Mouse (Mus musculus) stomach, embryonic 15.5 days (tissue): ENCODE measurements around the gene Per2. TPM values are rescaled to one million over a fixed set of nuclear protein-coding genes. Genes with fewer than 3 reads are reported as not detected.

Experiments
- ATAC-seq: fragments of 200-750 bp; cut with Nextera tagmentation; 2 replicates; pipeline ENCODE4 v1.8.0; 2017; ENCODE audit warnings: low read depth, moderate number of reproducible peaks, moderate TSS enrichment; ENCODE audit not compliant: insufficient read depth, low FRiP score
- H3K27ac ChIP-seq: fragments of 300-500 bp; sonication (generic); 2 replicates; pipeline ENCODE4 v1.5.1; 2015; ENCODE audit warnings: mild to moderate bottlenecking, inconsistent platforms
- H3K27me3 ChIP-seq: fragments of 300-500 bp; sonication (generic); replicated peaks from 2 replicates; pipeline ENCODE4 v1.6.1; 2015; ENCODE audit warnings: inconsistent platforms
- H3K36me3 ChIP-seq: fragments of 300-500 bp; sonication (generic); 2 replicates; pipeline ENCODE4 v1.6.1; 2015; ENCODE audit warnings: inconsistent platforms
- H3K4me1 ChIP-seq: fragments of 300-500 bp; sonication (generic); 2 replicates; pipeline ENCODE4 v1.6.1; 2015; ENCODE audit warnings: inconsistent platforms
- H3K4me2 ChIP-seq: fragments of 300-500 bp; sonication (generic); 2 replicates; pipeline ENCODE4 v1.6.1; 2015; ENCODE audit warnings: mild to moderate bottlenecking, inconsistent platforms
- H3K4me3 ChIP-seq: fragments of 300-500 bp; sonication (generic); replicated peaks from 2 replicates; pipeline ENCODE4 v1.5.1; 2015; ENCODE audit warnings: inconsistent platforms
- H3K9ac ChIP-seq: fragments of 300-500 bp; sonication (generic); 2 replicates; pipeline ENCODE4 v1.6.1; 2015; ENCODE audit warnings: inconsistent platforms
- H3K9me3 ChIP-seq: fragments of 300-500 bp; sonication (generic); 2 replicates; pipeline ENCODE4 v1.6.1; 2016; ENCODE audit warnings: inconsistent platforms
- WGBS: fragments of 180-500 bp; shearing (Covaris S2); methylation state at CpG from one replicate; pipeline ENCODE4 v1.1.7; 2015; 5-methylcytosine and 5-hydroxymethylcytosine counted together
- polyA plus RNA-seq: library from polyadenylated mRNA; unstranded; fragments of >200 nt; fragmentation: Nextera tagmentation; extraction: Ambion mirVana; gene quantifications from 2 replicates; pipeline ENCODE4 v1.2.1, GENCODE M21; 2015

Per2 gene
- polyA plus RNA-seq: 5.4 and 6.5 TPM in 2 replicates

DNA sequence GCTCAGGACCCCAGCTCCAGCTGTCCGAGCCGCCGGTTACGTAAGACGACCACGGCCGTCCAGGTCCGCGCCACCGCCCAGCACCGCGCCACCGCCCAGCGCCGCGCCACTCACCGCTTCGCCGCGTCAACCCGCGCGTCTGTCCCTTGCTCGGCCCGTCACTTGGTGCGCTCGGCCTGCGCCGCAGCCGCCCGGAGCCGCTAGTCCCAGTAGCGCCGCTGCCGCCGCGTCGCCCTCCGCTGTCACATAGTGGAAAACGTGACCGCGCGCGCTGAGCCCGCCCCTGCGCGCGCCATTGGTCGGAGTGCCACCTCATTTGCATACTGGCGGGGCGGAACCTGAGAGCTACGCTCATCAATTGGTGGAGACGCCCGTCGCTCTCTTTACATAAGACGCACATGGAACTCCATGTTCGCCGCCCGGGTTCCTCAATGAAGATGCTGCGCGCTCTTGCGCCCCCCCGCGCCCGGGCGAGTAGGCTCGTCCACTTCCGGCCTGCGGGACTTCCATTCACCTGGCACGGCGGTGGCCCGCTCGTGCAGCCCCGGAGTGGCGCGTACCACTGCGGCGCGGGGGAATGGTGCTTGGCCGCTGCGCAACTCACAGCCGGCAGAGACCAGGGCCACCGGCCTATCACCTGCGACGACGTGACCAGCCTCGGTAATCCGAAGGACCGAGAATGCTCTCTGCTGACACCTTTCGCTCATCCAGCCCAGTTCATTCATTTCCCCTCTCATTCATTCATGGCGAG is at the start of gene Per2:
Gene Per2, minus strand, starts transcription at position 266 of the 751 bp plus-strand sequence.
- Histone ChIP-seq H3K27ac (peak within 1 kb of the TSS; percentile 96), H3K4me3 (peak within 1 kb of the TSS; percentile 63), H3K9me3 (no peaks in the 10 kb centered on the region), H3K4me1 (peaks cover 56% of the 10 kb centered on the region), H3K9ac (peak within 1 kb of the TSS; percentile 14; the same call in 1 of the 2 replicates), H3K4me2 (peak within 1 kb of the TSS; percentile 67), H3K36me3 (no peaks in the 10 kb centered on the region), H3K27me3 (no peaks in the 10 kb centered on the region)
- peak; percentile 91 for ATAC-seq
- under 1% methylated on average over 90 of the region's 91 CpGs for WGBS

DNA sequence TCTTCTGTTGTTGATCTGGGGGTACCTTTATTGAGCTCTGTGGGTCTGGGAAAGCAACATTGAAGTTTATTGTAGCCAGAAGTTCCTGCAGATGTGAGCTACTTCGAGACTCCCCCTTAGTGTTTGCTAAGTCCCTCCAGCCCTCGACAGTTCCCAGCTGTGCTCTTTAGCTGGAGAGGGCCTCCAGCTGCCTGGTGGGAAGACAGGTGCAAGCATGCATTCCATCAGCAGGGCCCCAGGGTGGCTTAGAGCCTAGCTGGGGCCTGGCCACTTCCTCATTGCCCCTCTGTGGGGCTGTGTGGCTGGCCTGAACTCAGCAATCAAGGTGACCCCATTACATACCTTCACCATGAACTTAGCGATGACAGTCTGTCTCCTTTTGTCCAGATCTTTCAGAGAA is 45.5 kb upstream of the Per2 start:
- no peak for ATAC-seq
- no peak overlapping the region for H3K9ac ChIP-seq
- H3K36me3 ChIP-seq: peaks cover 6% of the 10 kb centered on the region
- no peak overlapping the region for H3K4me2 ChIP-seq
- no peak overlapping the region for H3K4me3 ChIP-seq
- H3K4me1 ChIP-seq: no peaks in the 10 kb centered on the region
- H3K9me3 ChIP-seq: no peaks in the 10 kb centered on the region
- H3K27ac ChIP-seq: no peak overlapping the region
- 41% methylated on average over 3 of the region's 3 CpGs for WGBS
- no peaks in the 10 kb centered on the region for H3K27me3 ChIP-seq

DNA sequence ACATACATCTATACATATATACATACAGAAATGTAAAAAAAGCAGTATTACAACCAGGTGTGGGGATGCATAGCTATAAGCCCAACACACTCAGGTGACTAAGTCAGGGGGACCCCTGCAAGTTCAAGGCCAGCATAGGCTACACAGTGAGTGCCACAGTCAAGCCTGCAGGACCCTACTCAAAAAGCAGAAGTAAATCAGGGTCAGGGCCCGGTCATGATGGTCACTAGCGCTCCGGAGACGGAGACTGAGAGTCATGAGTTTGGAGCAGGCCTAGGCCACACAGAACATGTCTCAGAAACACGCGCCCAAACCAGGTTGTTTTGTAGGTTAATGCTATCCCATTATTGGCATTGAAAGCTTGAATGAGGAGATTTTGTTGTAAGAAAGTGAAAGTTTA is 39.5 kb upstream of the Per2 start:
- peaks cover 14% of the 10 kb centered on the region for H3K4me1 ChIP-seq
- no peak overlapping the region for H3K9ac ChIP-seq
- no peak overlapping the region for H3K27ac ChIP-seq
- H3K4me2 ChIP-seq: no peak overlapping the region
- H3K9me3 ChIP-seq: no peaks in the 10 kb centered on the region
- no peak for ATAC-seq
- no peaks in the 10 kb centered on the region for H3K27me3 ChIP-seq
- no peak overlapping the region for H3K4me3 ChIP-seq
- 92% methylated on average over 6 of the region's 6 CpGs for WGBS
- peaks cover 3% of the 10 kb centered on the region for H3K36me3 ChIP-seq

DNA sequence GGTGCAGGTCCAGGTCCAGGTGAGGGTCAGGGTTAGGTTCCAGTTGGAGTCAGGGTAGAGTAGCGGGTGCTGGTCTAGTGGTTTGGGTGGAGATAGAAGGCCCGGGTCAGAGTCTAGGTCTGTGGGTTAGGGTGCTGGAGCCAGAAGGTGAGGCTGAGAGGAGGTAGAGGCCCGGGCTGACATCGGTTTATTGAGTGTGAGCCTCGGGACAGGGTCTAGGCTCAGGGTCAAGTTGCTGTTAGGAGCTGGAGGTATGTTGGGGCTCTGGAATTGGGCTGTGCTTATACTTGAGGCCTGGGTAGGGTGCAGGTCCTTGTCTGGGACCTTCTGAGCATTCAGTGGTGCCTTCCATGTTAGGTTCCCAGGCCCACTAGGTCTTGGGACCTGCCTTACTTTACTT is 36.2 kb upstream of the Per2 start:
- Histone ChIP-seq H3K4me2 (peak overlapping the region; percentile 77), H3K9me3 (no peaks in the 10 kb centered on the region), H3K4me1 (peaks cover 16% of the 10 kb centered on the region), H3K4me3 (peak overlapping the region; percentile 81), H3K27me3 (no peaks in the 10 kb centered on the region), H3K9ac (peak overlapping the region; percentile 50; the same call in 1 of the 2 replicates), H3K27ac (no peak overlapping the region), H3K36me3 (no peaks in the 10 kb centered on the region)
- WGBS: 41% methylated on average over 5 of the region's 5 CpGs
- no peak for ATAC-seq

DNA sequence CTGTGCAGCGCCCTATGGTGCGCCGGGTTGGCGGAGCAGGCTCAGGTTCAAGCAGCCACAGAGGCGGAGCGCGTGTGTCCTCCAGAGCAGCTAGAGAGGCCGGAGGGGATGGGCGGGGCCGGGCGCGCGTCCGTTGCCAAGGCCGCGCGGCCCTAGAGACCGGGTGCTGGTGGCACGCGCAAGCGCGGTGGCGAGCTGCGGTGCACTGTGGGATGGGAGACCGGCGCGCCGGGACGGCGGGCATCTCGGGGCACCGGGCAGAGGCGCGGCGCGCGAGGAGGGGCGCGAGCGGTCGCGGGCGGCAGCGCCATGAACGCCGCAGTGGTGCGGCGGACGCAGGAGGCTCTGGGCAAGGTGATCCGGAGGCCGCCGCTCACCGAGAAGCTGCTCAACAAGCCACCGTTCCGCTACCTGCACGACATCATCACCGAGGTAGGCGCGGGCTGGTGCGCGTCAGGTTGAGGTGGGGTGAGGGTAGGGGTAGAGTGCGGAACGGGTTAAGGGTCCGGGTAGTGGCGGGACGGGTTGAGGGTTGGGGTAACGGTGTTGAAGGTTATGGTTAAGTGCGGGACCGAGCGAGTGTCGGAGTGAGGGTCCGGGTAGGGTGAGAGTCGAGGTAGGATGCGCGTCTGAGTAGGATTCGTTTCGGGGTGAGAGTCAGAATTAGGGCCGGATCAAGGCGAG is 35.5 kb upstream of the Per2 start, which contains the start of gene Traf3ip1:
Gene Traf3ip1, plus strand, starts transcription at position 191 of the 684 bp plus-strand sequence.
- Histone ChIP-seq H3K27ac (no peak within 1 kb of the TSS), H3K9ac (peak within 1 kb of the TSS; percentile 50), H3K36me3 (no peaks in the 10 kb centered on the region), H3K4me2 (peak within 1 kb of the TSS; percentile 77), H3K9me3 (no peaks in the 10 kb centered on the region), H3K27me3 (no peaks in the 10 kb centered on the region), H3K4me3 (peak within 1 kb of the TSS; percentile 81), H3K4me1 (peaks cover 16% of the 10 kb centered on the region)
- peak; percentile 97 for ATAC-seq
- under 1% methylated on average over 79 of the region's 79 CpGs for WGBS

DNA sequence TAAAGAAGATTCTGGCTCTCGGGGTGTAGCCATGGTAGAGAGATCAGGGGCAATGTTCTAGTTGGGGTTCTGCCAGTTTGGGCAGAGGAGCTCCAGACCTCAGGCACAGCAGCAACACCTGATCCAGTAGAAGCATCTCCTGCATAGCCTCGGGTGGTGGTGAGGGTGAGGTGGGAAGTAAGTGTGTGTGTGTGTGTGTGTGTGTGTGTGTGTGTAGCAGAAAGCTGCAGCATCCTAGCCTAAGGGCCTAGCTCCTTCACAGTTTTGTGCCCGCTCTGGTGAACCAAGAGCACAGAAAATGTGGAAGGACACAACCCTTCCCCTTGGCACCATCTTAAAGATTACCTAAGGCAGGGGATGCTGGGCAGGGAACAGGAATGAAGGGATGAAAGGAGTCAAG is 34.8 kb upstream of the Per2 start:
- Histone ChIP-seq H3K9me3 (no peaks in the 10 kb centered on the region), H3K4me1 (peaks cover 16% of the 10 kb centered on the region), H3K4me3 (peak overlapping the region; percentile 81), H3K36me3 (no peaks in the 10 kb centered on the region), H3K27me3 (no peaks in the 10 kb centered on the region), H3K9ac (no peak overlapping the region), H3K27ac (no peak overlapping the region), H3K4me2 (peak overlapping the region; percentile 77)
- 41% methylated on average over 3 of the region's 3 CpGs for WGBS
- no peak for ATAC-seq

DNA sequence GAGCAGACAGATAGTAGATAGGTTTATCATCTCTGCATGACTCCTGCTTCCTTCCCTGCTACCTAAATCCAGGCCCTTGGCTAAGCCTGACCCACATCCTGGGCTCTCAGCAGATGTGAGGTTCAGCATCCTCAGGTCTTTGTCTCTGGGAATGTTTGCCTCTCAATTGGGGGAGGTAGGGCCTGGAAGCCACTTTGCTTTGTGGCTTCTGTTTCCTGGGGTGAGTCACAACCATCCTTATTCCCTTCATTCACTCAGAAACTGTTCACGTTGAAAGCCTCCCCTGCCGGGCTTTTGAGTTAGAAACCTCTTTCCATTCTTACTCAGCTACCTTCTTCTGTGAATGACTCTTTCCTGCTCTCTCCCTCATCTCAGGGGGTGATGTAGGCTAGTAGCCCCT is 33.6 kb upstream of the Per2 start:
- no peaks in the 10 kb centered on the region for H3K9me3 ChIP-seq
- no peaks in the 10 kb centered on the region for H3K27me3 ChIP-seq
- 54% methylated on average over 2 of the region's 2 CpGs for WGBS

DNA sequence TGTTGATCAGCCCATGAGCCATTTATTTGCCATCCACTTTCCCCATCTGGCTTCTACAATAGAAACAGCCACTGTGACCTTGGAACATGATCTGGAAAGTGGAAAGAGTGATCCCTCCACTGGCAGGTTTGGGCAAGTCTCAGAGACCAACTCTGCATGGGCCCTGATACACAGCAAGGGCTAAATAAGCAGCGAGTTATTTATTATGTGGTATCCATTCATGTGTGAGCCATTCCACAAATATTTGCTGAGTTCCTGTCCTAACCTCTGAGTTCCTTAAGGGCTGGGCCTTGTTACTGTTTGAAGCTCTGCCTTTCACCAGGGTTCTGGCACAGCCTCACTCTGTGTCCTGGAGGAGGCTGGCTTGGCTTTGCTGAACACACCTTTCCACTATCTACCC is 31.2 kb upstream of the Per2 start:
- no peaks in the 10 kb centered on the region for H3K36me3 ChIP-seq
- no peaks in the 10 kb centered on the region for H3K27me3 ChIP-seq
- H3K4me1 ChIP-seq: peaks cover 8% of the 10 kb centered on the region
- peak overlapping the region; percentile 21; the same call in 1 of the 2 replicates for H3K27ac ChIP-seq
- no peak overlapping the region for H3K4me2 ChIP-seq
- WGBS: 44% methylated on average over 1 of the region's 1 CpGs
- H3K9me3 ChIP-seq: no peaks in the 10 kb centered on the region
- no peak overlapping the region for H3K9ac ChIP-seq
- H3K4me3 ChIP-seq: no peak overlapping the region
- peak; percentile 51; the same call in 1 of the 2 replicates for ATAC-seq

More for the DNA sequence above, 33.6 kb upstream of the Per2 start:
- Histone ChIP-seq H3K9ac (no peak overlapping the region), H3K36me3 (no peaks in the 10 kb centered on the region), H3K4me3 (no peak overlapping the region), H3K27ac (no peak overlapping the region), H3K4me1 (peaks cover 16% of the 10 kb centered on the region), H3K4me2 (no peak overlapping the region)
- no peak for ATAC-seq

DNA sequence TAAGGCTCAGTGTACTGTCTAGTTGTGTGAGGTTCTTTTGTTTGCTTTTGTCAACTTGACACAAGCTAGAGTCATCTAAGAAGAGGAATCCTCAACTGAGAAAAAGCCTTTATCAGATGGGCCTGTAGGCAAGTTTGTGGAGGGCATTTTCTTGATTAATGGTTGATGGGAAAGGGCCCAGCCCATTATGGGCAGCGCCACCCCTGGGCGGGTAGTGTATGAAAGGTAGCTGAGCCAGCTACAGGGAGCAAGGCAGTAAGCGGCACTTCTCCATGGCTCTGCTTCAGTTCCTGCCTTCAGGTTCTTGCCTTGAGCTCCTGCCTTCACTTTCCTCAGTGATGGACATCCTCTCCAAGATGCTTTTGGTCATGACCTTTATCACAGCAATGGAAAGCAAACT is 27.0 kb upstream of the Per2 start:
- H3K27ac ChIP-seq: no peak overlapping the region
- H3K36me3 ChIP-seq: no peaks in the 10 kb centered on the region
- H3K27me3 ChIP-seq: no peaks in the 10 kb centered on the region
- no peak overlapping the region for H3K4me2 ChIP-seq
- no peak overlapping the region for H3K4me3 ChIP-seq
- H3K9me3 ChIP-seq: no peaks in the 10 kb centered on the region
- WGBS: 79% methylated on average over 3 of the region's 3 CpGs
- no peak for ATAC-seq
- peaks cover 7% of the 10 kb centered on the region; the same call in 1 of the 2 replicates for H3K4me1 ChIP-seq
- H3K9ac ChIP-seq: no peak overlapping the region

DNA sequence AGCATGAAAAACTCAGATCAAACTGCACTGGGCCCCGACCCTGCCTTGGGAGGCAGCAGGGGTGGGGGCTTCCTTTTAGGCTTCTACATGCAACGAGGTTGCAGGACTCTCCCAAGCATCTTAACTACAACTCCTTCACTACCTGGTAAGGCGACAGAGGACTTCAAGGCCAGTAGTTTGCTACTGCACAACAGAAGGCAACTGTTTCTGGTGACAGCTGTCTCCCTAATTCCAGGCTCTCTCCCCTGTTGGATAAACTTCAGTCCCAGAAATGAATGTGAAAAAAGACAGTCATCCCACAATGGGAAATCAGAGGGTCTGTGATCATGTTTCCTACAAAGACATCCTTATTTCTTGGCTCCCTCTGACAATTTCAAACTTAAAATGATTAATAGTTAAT is 26.3 kb upstream of the Per2 start:
- H3K9ac ChIP-seq: no peak overlapping the region
- peaks cover 5% of the 10 kb centered on the region; the same call in 1 of the 2 replicates for H3K4me1 ChIP-seq
- no peaks in the 10 kb centered on the region for H3K36me3 ChIP-seq
- WGBS: 65% methylated on average over 3 of the region's 3 CpGs
- ATAC-seq: no peak
- no peak overlapping the region for H3K4me2 ChIP-seq
- no peak overlapping the region for H3K27ac ChIP-seq
- no peaks in the 10 kb centered on the region for H3K9me3 ChIP-seq
- no peak overlapping the region for H3K4me3 ChIP-seq
- no peaks in the 10 kb centered on the region for H3K27me3 ChIP-seq

DNA sequence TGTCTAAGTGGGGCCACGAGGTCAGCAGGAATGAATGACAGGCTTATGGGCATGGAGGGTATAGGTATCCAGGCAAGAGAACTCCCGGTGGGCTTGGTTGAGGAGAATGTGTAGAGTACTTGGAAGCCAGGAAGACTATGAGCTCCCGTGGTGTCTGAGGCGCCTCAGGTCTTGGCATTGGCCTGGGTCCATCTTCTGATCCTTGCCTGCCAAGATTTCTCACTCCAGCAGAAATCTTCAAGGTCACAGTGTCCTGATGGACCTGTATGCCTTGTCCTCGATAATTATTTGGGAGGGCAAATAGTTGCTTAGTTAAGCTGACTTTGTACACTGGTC is 24.9 kb upstream of the Per2 start:
- Histone ChIP-seq H3K4me1 (peaks cover 5% of the 10 kb centered on the region; the same call in 1 of the 2 replicates), H3K27ac (no peak overlapping the region), H3K9me3 (no peaks in the 10 kb centered on the region), H3K4me3 (no peak overlapping the region), H3K27me3 (no peaks in the 10 kb centered on the region), H3K9ac (no peak overlapping the region), H3K4me2 (no peak overlapping the region), H3K36me3 (no peaks in the 10 kb centered on the region)
- no peak for ATAC-seq
- 71% methylated on average over 5 of the region's 5 CpGs for WGBS
